Mouse (Mus musculus) G1E (cell line): ENCODE results near the gene Hsd17b6. TPM values are rescaled to one million over a fixed set of nuclear protein-coding genes. Genes with fewer than 3 reads are reported as not detected.
"Not testable (repeated sequence)": the region's sequence is repeated elsewhere in the genome, so short reads cannot be mapped to it uniquely, and the experiment has no call there.

Experiments used
- ATAC-seq: 2 replicates; pipeline ENCODE4 v1.8.0; 2016; ENCODE audit warnings: mild to moderate bottlenecking; ENCODE audit not compliant: insufficient number of reproducible peaks, poor library complexity, low FRiP score, severe bottlenecking; ENCODE audit errors: extremely low read depth
- DNase-seq: peaks from one replicate; pipeline ENCODE4 v3.0.0; 2012; ENCODE audit warnings: low spot score
- H3K27me3 ChIP-seq: 2 replicates; pipeline ENCODE4 v1.6.1; 2012; ENCODE audit warnings: mild to moderate bottlenecking, low read length, inconsistent platforms; ENCODE audit not compliant: insufficient read depth
- H3K36me3 ChIP-seq: replicated peaks from 2 replicates; pipeline ENCODE3; 2012; ENCODE audit warnings: mild to moderate bottlenecking, inconsistent platforms
- H3K4me1 ChIP-seq: 2 replicates; pipeline ENCODE4 v1.6.1; 2012; ENCODE audit warnings: low read depth, low read length, inconsistent platforms, mixed read lengths; ENCODE audit not compliant: insufficient read depth
- H3K4me3 ChIP-seq: 2 replicates; pipeline ENCODE4 v1.5.1; 2012; ENCODE audit warnings: low read depth, mild to moderate bottlenecking, inconsistent platforms, low read length, moderate library complexity, mixed read lengths
- H3K9me3 ChIP-seq: replicated peaks from 2 replicates; pipeline ENCODE4 v1.6.1; 2012; ENCODE audit warnings: inconsistent platforms
- CTCF ChIP-seq: IDR thresholded peaks from 2 replicates; pipeline ENCODE4 v1.5.1; 2012; ENCODE audit warnings: low read depth, low read length, inconsistent platforms, mixed read lengths
- GATA1 ChIP-seq: IDR thresholded peaks from 2 replicates; pipeline ENCODE4 v1.6.1; 2012; ENCODE audit warnings: borderline replicate concordance, low read length, inconsistent platforms, mixed read lengths
- GATA2 ChIP-seq: IDR thresholded peaks from 2 replicates; pipeline ENCODE4 v1.6.1; 2012; ENCODE audit warnings: low read depth, low read length, inconsistent platforms, borderline replicate concordance
- POLR2AphosphoS5 ChIP-seq: IDR thresholded peaks from 2 replicates; pipeline ENCODE4 v1.6.1; 2012; ENCODE audit warnings: low read depth, low read length, inconsistent platforms; ENCODE audit not compliant: insufficient replicate concordance
- TAL1 ChIP-seq: conservative IDR thresholded peaks from 2 replicates; pipeline ENCODE4 v1.6.1; 2012; ENCODE audit warnings: low read depth, low read length, inconsistent platforms, mixed read lengths
- polyA plus RNA-seq: library from polyadenylated mRNA; stranded (reverse); fragments of >175 nt; gene quantifications from 2 replicates; pipeline ENCODE4 v1.2.3, GENCODE M21; 2012
- total RNA-seq, 2 experiments: library from RNA; stranded (forward) in 1 of 2; stranded (reverse) in 1 of 2; fragments of 200-1000 nt in 1 of 2; fragments of >200 nt in 1 of 2; fragmentation: Nextera tagmentation in 1 of 2; gene quantifications; 2 replicates each; pipeline ENCODE4 v1.2.3; 2014 to 2017

Hsd17b6 gene
- not detected in 2 replicates for total RNA-seq (2014; fragmentation: Nextera tagmentation)
- total RNA-seq (2017): 0.05 TPM in 1 of 2 replicates, not detected in the other
- polyA plus RNA-seq: not detected in 2 replicates

GRCm38 (mm10) chr10:128007446-128007845 lies at the start of gene Hsd17b6:
Hsd17b6 (minus strand) TSS chr10:128007611.
- no peak for TF ChIP-seq POLR2AphosphoS5
- no peak for TF ChIP-seq GATA1
- no peak for TF ChIP-seq TAL1
- TF ChIP-seq GATA2: no peak
- no peak for TF ChIP-seq CTCF
- ATAC-seq: no peak
- H3K9me3 ChIP-seq: no peaks in the 10 kb centered on the region
- H3K36me3 ChIP-seq: no peaks in the 10 kb centered on the region
- 0 out of 2 replicates have a peak, but pooled peaks cover 2% of the 10 kb centered on the region for H3K4me1 ChIP-seq
- no peak for DNase-seq
- no peak within 1 kb of the TSS for H3K4me3 ChIP-seq
- H3K27me3 ChIP-seq: peaks cover 21% of the 10 kb centered on the region

GRCm38 (mm10) chr10:128053001-128053400 lies 45.6 kb upstream of the Hsd17b6 start:
- ATAC-seq (no peak), DNase-seq (no peak)
- Histone ChIP-seq H3K36me3 (peaks cover 39% of the 10 kb centered on the region), H3K4me3 (no peak overlapping the region), H3K9me3 (no peaks in the 10 kb centered on the region), H3K4me1 (peaks cover 7% of the 10 kb centered on the region), H3K27me3 (no peaks in the 10 kb centered on the region)
- TF ChIP-seq GATA2 (no peak), GATA1 (no peak), CTCF (no peak), TAL1 (no peak), POLR2AphosphoS5 (no peak)

GRCm38 (mm10) chr10:128052136-128052535 lies 44.7 kb upstream of the Hsd17b6 start:
- H3K9me3 ChIP-seq, H3K4me3 ChIP-seq, ATAC-seq, H3K4me1 ChIP-seq, DNase-seq, H3K27me3 ChIP-seq: not testable (repeated sequence)
- peaks cover 46% of the 10 kb centered on the region for H3K36me3 ChIP-seq

GRCm38 (mm10) chr10:128051589-128051988 lies 44.2 kb upstream of the Hsd17b6 start:
- Histone ChIP-seq H3K4me3 (no peak overlapping the region), H3K36me3 (peaks cover 51% of the 10 kb centered on the region), H3K27me3 (no peaks in the 10 kb centered on the region), H3K9me3 (no peaks in the 10 kb centered on the region), H3K4me1 (no peaks in the 10 kb centered on the region; the same call in 1 of the 2 replicates)
- ATAC-seq (no peak), DNase-seq (no peak)
- no peak for TF ChIP-seq GATA1

- Histone ChIP-seq H3K4me1 (peaks cover 5% of the 10 kb centered on the region; the same call in 1 of the 2 replicates), H3K36me3 (peaks cover 64% of the 10 kb centered on the region), H3K4me3 (no peak overlapping the region), H3K27me3 (no peaks in the 10 kb centered on the region), H3K9me3 (no peaks in the 10 kb centered on the region)
- DNase-seq: no peak
- no peak for ATAC-seq
- TF ChIP-seq GATA2 (no peak), TAL1 (no peak), GATA1 (no peak), CTCF (no peak), POLR2AphosphoS5 (no peak)
Observed at GRCm38 (mm10) chr10:128050355-128050754, 42.9 kb upstream of the Hsd17b6 start.

GRCm38 (mm10) chr10:128049741-128050140 lies 42.3 kb upstream of the Hsd17b6 start:
- H3K4me1 ChIP-seq: peaks cover 11% of the 10 kb centered on the region
- peaks cover 70% of the 10 kb centered on the region for H3K36me3 ChIP-seq
- ATAC-seq: no peak
- DNase-seq: no peak
- no peaks in the 10 kb centered on the region for H3K9me3 ChIP-seq
- no peak overlapping the region for H3K4me3 ChIP-seq
- H3K27me3 ChIP-seq: no peaks in the 10 kb centered on the region
- TF ChIP-seq POLR2AphosphoS5 (no peak), GATA1 (no peak), TAL1 (no peak), GATA2 (no peak), CTCF (no peak)

GRCm38 (mm10) chr10:128048157-128048556 lies 40.7 kb upstream of the Hsd17b6 start:
- DNase-seq (no peak), ATAC-seq (no peak)
- no peak overlapping the region for H3K4me3 ChIP-seq
- H3K4me1 ChIP-seq: peaks cover 26% of the 10 kb centered on the region
- peaks cover 85% of the 10 kb centered on the region for H3K36me3 ChIP-seq
- H3K9me3 ChIP-seq: no peaks in the 10 kb centered on the region
- TF ChIP-seq CTCF: no peak
- no peak for TF ChIP-seq GATA1
- no peak for TF ChIP-seq POLR2AphosphoS5
- TF ChIP-seq GATA2: no peak
- no peak for TF ChIP-seq TAL1
- H3K27me3 ChIP-seq: no peaks in the 10 kb centered on the region
